Mouse (Mus musculus): ENCODE data around the gene 1810010D01Rik. TPM values are rescaled to one million over a fixed set of nuclear protein-coding genes. Genes with fewer than 3 reads are reported as not detected.

1810010D01Rik gene
- 0.73 and 0.94 TPM in 2 replicates for polyA plus RNA-seq (2015; fragmentation: Nextera tagmentation; extraction: Ambion mirVana)

GRCm38 (mm10) chr7:145208006-145208405 is at the start of gene 1810010D01Rik:
1810010D01Rik (minus strand) TSS chr7:145208119.
- Histone ChIP-seq H3K36me3 (ENCODE audit: insufficient read depth, low read length) (no peaks in the 10 kb centered on the region), H3K27me3 (replicated peaks; ENCODE audit: insufficient read depth, low read length) (no peaks in the 10 kb centered on the region), H3K27ac (ENCODE audit: low read length) (no peak within 1 kb of the TSS), H3K4me3 (ENCODE audit: low read depth, low read length) (no peak within 1 kb of the TSS), H3K9me3 (ENCODE audit: low read length) (no peaks in the 10 kb centered on the region), H3K9ac (replicated peaks; ENCODE audit: low read depth) (no peak within 1 kb of the TSS), H3K4me2 (replicated peaks; ENCODE audit: low read depth, low read length) (no peak within 1 kb of the TSS), H3K4me1 (ENCODE audit: insufficient read depth, low read depth, low read length) (peaks cover 8% of the 10 kb centered on the region)
- ATAC-seq, result no peak
- TF ChIP-seq EP300 (IDR thresholded peaks at IDR 0.05) (no peak), CTCF (IDR thresholded peaks at IDR 0.05) (no peak)
- DNase-seq (ENCODE audit: low spot score), result no peak
- 47% methylated on average over 4 of the region's 4 CpGs for WGBS

GRCm38 (mm10) chr7:145256092-145256491 is 48.2 kb upstream of the 1810010D01Rik start:
- H3K4me2 ChIP-seq (replicated peaks; ENCODE audit: low read depth, low read length), result no peak overlapping the region
- H3K9me3 ChIP-seq (ENCODE audit: low read length), result no peaks in the 10 kb centered on the region
- H3K4me1 ChIP-seq (ENCODE audit: insufficient read depth, low read depth, low read length), result no peaks in the 10 kb centered on the region
- no peak overlapping the region for H3K9ac ChIP-seq (replicated peaks; ENCODE audit: low read depth)
- WGBS, result 95% methylated on average over 1 of the region's 1 CpGs
- H3K27me3 ChIP-seq (replicated peaks; ENCODE audit: insufficient read depth, low read length), result no peaks in the 10 kb centered on the region
- ATAC-seq (no peak), DNase-seq (ENCODE audit: low spot score) (no peak)
- TF ChIP-seq EP300 (IDR thresholded peaks at IDR 0.05), result no peak
- TF ChIP-seq CTCF (IDR thresholded peaks at IDR 0.05), result no peak
- peaks cover 27% of the 10 kb centered on the region for H3K36me3 ChIP-seq (ENCODE audit: insufficient read depth, low read length)
- no peak overlapping the region for H3K27ac ChIP-seq (ENCODE audit: low read length)
- H3K4me3 ChIP-seq (ENCODE audit: low read depth, low read length), result no peak overlapping the region

GRCm38 (mm10) chr7:145253986-145254630 is 46.2 kb upstream of the 1810010D01Rik start:
- Histone ChIP-seq H3K9ac (replicated peaks; ENCODE audit: low read depth) (no peak overlapping the region), H3K27me3 (replicated peaks; ENCODE audit: insufficient read depth, low read length) (no peaks in the 10 kb centered on the region), H3K9me3 (ENCODE audit: low read length) (no peaks in the 10 kb centered on the region), H3K4me2 (replicated peaks; ENCODE audit: low read depth, low read length) (no peak overlapping the region), H3K4me1 (ENCODE audit: insufficient read depth, low read depth, low read length) (no peaks in the 10 kb centered on the region), H3K4me3 (ENCODE audit: low read depth, low read length) (no peak overlapping the region), H3K27ac (ENCODE audit: low read length) (no peak overlapping the region), H3K36me3 (ENCODE audit: insufficient read depth, low read length) (peaks cover 19% of the 10 kb centered on the region)
- WGBS, result 40% methylated on average over 3 of the region's 3 CpGs
- DNase-seq (ENCODE audit: low spot score), result no peak
- TF ChIP-seq EP300 (IDR thresholded peaks at IDR 0.05) (no peak), CTCF (IDR thresholded peaks at IDR 0.05) (no peak)
- ATAC-seq, result no peak

- DNase-seq (ENCODE audit: low spot score), result peak; percentile 87
These were observed 45.0 kb upstream of the 1810010D01Rik start for GRCm38 (mm10) chr7:145252715-145253476.

GRCm38 (mm10) chr7:145250225-145250624 is 42.3 kb upstream of the 1810010D01Rik start:
- Histone ChIP-seq H3K4me2 (replicated peaks; ENCODE audit: low read depth, low read length) (no peak overlapping the region), H3K4me3 (ENCODE audit: low read depth, low read length) (no peak overlapping the region), H3K9ac (replicated peaks; ENCODE audit: low read depth) (no peak overlapping the region), H3K36me3 (ENCODE audit: insufficient read depth, low read length) (peaks cover 5% of the 10 kb centered on the region; the same call in 1 of the 2 replicates), H3K27me3 (replicated peaks; ENCODE audit: insufficient read depth, low read length) (no peaks in the 10 kb centered on the region), H3K4me1 (ENCODE audit: insufficient read depth, low read depth, low read length) (no peaks in the 10 kb centered on the region), H3K27ac (ENCODE audit: low read length) (no peak overlapping the region), H3K9me3 (ENCODE audit: low read length) (no peaks in the 10 kb centered on the region)
- no peak for TF ChIP-seq CTCF (IDR thresholded peaks at IDR 0.05)
- TF ChIP-seq EP300 (IDR thresholded peaks at IDR 0.05), result no peak
- no peak for DNase-seq (ENCODE audit: low spot score)
- no peak for ATAC-seq
- 50% methylated on average over 9 of the region's 9 CpGs for WGBS

More at GRCm38 (mm10) chr7:145252715-145253476, 45.0 kb upstream of the 1810010D01Rik start:
- Histone ChIP-seq H3K9ac (replicated peaks; ENCODE audit: low read depth) (no peak overlapping the region), H3K27ac (ENCODE audit: low read length) (no peak overlapping the region), H3K4me3 (ENCODE audit: low read depth, low read length) (no peak overlapping the region), H3K4me1 (ENCODE audit: insufficient read depth, low read depth, low read length) (no peaks in the 10 kb centered on the region), H3K9me3 (ENCODE audit: low read length) (no peaks in the 10 kb centered on the region), H3K4me2 (replicated peaks; ENCODE audit: low read depth, low read length) (no peak overlapping the region), H3K36me3 (ENCODE audit: insufficient read depth, low read length) (peaks cover 12% of the 10 kb centered on the region), H3K27me3 (replicated peaks; ENCODE audit: insufficient read depth, low read length) (no peaks in the 10 kb centered on the region)
- ATAC-seq, result peak; percentile 81
- TF ChIP-seq EP300 (IDR thresholded peaks at IDR 0.05) (no peak), CTCF (IDR thresholded peaks at IDR 0.05) (peak; percentile 89)
- WGBS, result 26% methylated on average over 8 of the region's 8 CpGs

GRCm38 (mm10) chr7:145248911-145249310 is 41.0 kb upstream of the 1810010D01Rik start:
- TF ChIP-seq EP300 (IDR thresholded peaks at IDR 0.05) (no peak), CTCF (IDR thresholded peaks at IDR 0.05) (no peak)
- Histone ChIP-seq H3K9ac (replicated peaks; ENCODE audit: low read depth) (no peak overlapping the region), H3K4me2 (replicated peaks; ENCODE audit: low read depth, low read length) (no peak overlapping the region), H3K27ac (ENCODE audit: low read length) (no peak overlapping the region), H3K36me3 (ENCODE audit: insufficient read depth, low read length) (no peaks in the 10 kb centered on the region), H3K4me3 (ENCODE audit: low read depth, low read length) (no peak overlapping the region), H3K9me3 (ENCODE audit: low read length) (no peaks in the 10 kb centered on the region), H3K27me3 (replicated peaks; ENCODE audit: insufficient read depth, low read length) (no peaks in the 10 kb centered on the region), H3K4me1 (ENCODE audit: insufficient read depth, low read depth, low read length) (no peaks in the 10 kb centered on the region)
- WGBS, result 75% methylated on average over 2 of the region's 2 CpGs
- DNase-seq (ENCODE audit: low spot score) (no peak), ATAC-seq (no peak)
